Mouse (Mus musculus) 416B (cell line): ENCODE results near the gene Rbm8a.
A peak's percentile ranks its signal among the peaks of the same experiment; 100 is the strongest.

ENCODE experiments used
- DNase-seq: peaks from one replicate; pipeline ENCODE4 v3.0.0; 2011; ENCODE audit warnings: low read depth

Rbm8a gene

GRCm38 (mm10) chr3:96629729-96630600, at the start of gene Rbm8a:
TSS of gene Rbm8a (plus strand) at chr3:96629933.
- DNase-seq = peak; percentile 99

- DNase-seq = no peak
Observed at GRCm38 (mm10) chr3:96581141-96581540, 48.6 kb upstream of the Rbm8a start.

GRCm38 (mm10) chr3:96581771-96582515, 47.8 kb upstream of the Rbm8a start:
- no peak for DNase-seq

- no peak for DNase-seq
Observed at GRCm38 (mm10) chr3:96583386-96583785, 46.3 kb upstream of the Rbm8a start.

GRCm38 (mm10) chr3:96590657-96591056, 39.1 kb upstream of the Rbm8a start:
- no peak for DNase-seq

GRCm38 (mm10) chr3:96593374-96593773, 36.4 kb upstream of the Rbm8a start:
- DNase-seq = peak; percentile 79

- DNase-seq = peak; percentile 96
Observed at GRCm38 (mm10) chr3:96593790-96594560, 35.8 kb upstream of the Rbm8a start, which contains the start of gene Polr3gl. TSS of gene Polr3gl (minus strand) at chr3:96594181.

- DNase-seq = peak; percentile 22
Observed at GRCm38 (mm10) chr3:96594851-96595250, 34.9 kb upstream of the Rbm8a start.

GRCm38 (mm10) chr3:96595661-96596060, 34.1 kb upstream of the Rbm8a start:
- DNase-seq = no peak

GRCm38 (mm10) chr3:96596228-96596707, 33.5 kb upstream of the Rbm8a start, which contains the start of gene Ankrd34a:
TSS of gene Ankrd34a (plus strand) at chr3:96596636.
- no peak for DNase-seq

GRCm38 (mm10) chr3:96596855-96597254, 32.9 kb upstream of the Rbm8a start:
- no peak for DNase-seq

GRCm38 (mm10) chr3:96597435-96597891, 32.3 kb upstream of the Rbm8a start:
- DNase-seq = no peak

- no peak for DNase-seq
Observed at GRCm38 (mm10) chr3:96598156-96599068, 31.3 kb upstream of the Rbm8a start.

- DNase-seq = no peak
Observed at GRCm38 (mm10) chr3:96599069-96599393, 30.7 kb upstream of the Rbm8a start.

GRCm38 (mm10) chr3:96599411-96599810, 30.3 kb upstream of the Rbm8a start:
- no peak for DNase-seq

GRCm38 (mm10) chr3:96600639-96601250, 29.0 kb upstream of the Rbm8a start, which contains the start of gene Lix1l:
TSS of gene Lix1l (plus strand) at chr3:96601149.
- peak; percentile 97 for DNase-seq

GRCm38 (mm10) chr3:96601251-96601787, 28.4 kb upstream of the Rbm8a start:
- peak; percentile 78 for DNase-seq

- DNase-seq = peak; percentile 10
Observed at GRCm38 (mm10) chr3:96601941-96602703, 27.6 kb upstream of the Rbm8a start.

- DNase-seq = no peak
Observed at GRCm38 (mm10) chr3:96602704-96603084, 27.0 kb upstream of the Rbm8a start.
